Mouse (Mus musculus): ENCODE measurements around the gene Tpi1.

Gene Tpi1

GRCm38 (mm10) chr6:124770511-124770910 lies 43.6 kb downstream of the Tpi1 start:
- DNase-seq (ENCODE audit: low spot score) = no peak

- DNase-seq (ENCODE audit: low spot score) = no peak
Observed at GRCm38 (mm10) chr6:124770013-124770412, 44.1 kb downstream of the Tpi1 start.

DNA sequence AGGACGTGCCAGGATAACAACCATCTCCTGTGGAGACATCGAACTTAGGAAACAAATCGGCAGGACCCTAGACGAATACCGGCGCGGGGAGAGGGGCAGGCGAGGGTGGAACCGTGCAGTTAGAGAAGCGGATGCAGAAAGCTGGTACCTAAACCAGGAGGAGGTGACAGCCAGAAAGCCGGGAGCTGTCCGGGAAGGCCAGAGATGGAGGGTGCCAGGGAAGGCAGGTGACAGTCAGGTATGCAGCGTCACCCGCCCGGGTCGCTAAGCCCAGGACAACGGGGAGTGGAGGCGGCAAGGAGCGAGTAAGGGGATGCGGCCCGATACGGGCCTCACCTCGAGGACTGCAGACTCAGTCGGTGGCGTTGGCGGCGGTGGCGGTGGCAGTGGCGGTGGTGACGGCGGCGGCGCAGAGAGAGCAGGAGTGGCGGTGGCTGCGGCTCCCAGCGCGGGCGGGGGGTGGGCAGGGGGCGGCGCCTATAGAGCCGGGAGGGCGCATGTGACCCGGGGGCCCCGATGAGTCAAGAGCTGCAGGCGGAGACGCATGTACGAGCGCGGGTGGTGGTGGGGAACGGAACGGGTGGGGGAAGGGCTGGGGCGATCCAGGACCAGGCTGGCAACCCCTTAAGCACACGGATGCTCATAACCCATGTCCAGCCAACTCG lies 44.9 kb downstream of the Tpi1 start, which contains the start of gene Eno2:
Gene Eno2, minus strand, starts transcription at position 573 of the 665 bp plus-strand sequence.
- no peak for DNase-seq (ENCODE audit: low spot score)

- no peak for DNase-seq (ENCODE audit: low spot score)
Observed at GRCm38 (mm10) chr6:124768704-124769044, 45.4 kb downstream of the Tpi1 start.

- DNase-seq (ENCODE audit: low spot score) = no peak
Observed at GRCm38 (mm10) chr6:124767920-124768703, 46.0 kb downstream of the Tpi1 start.

- no peak for DNase-seq (ENCODE audit: low spot score)
Observed at GRCm38 (mm10) chr6:124767536-124767919, 46.6 kb downstream of the Tpi1 start.

DNA sequence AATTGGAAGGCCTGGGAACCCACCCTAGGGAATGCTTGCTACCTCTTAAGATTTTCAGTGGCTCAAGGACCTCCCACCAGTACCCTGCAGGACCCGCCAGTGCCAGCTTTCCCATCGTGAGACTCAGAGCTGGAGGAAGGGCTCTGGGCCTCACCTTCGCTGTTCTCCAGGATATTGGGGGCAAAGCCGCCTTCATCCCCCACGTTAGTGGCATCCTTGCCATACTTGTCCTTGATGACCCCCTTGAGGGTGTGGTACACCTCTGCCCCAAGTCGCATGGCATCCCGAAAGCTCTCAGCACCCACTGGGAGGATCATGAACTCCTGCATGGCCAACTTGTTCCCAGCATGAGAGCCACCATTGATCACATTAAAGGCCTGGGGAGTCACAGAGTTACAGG lies 48.1 kb downstream of the Tpi1 start:
- no peak for DNase-seq (ENCODE audit: low spot score)
